Mouse (Mus musculus) forebrain, embryonic 11.5 days (tissue): ENCODE data around the gene Klhl33. TPM values are rescaled to one million over a fixed set of nuclear protein-coding genes. Genes with fewer than 3 reads are reported as not detected.
A peak's percentile ranks its signal among the peaks of the same experiment; 100 is the strongest.
"Not testable (repeated sequence)": the region's sequence is repeated elsewhere in the genome, so short reads cannot be mapped to it uniquely, and the experiment has no call there.

Experiments
- ATAC-seq: fragments of 200-750 bp; cut with Nextera tagmentation; replicated peaks from 2 replicates; pipeline ENCODE4 v1.8.0; 2017; ENCODE audit warnings: moderate TSS enrichment; ENCODE audit not compliant: low FRiP score
- DNase-seq: peaks from one replicate; pipeline ENCODE4 v3.0.0-alpha.2; 2017; ENCODE audit warnings: low spot score
- H3K27ac ChIP-seq: fragments of 300-500 bp; sonication (generic); 2 replicates; pipeline ENCODE4 v1.5.1; 2014; ENCODE audit warnings: low read depth, low read length
- H3K27me3 ChIP-seq: fragments of 300-500 bp; sonication (generic); 2 replicates; pipeline ENCODE4 v1.6.1; 2014; ENCODE audit warnings: mild to moderate bottlenecking, low read length, mixed read lengths; ENCODE audit not compliant: control insufficient read depth, insufficient read depth
- H3K36me3 ChIP-seq: fragments of 300-500 bp; sonication (generic); 2 replicates; pipeline ENCODE4 v1.6.1; 2014; ENCODE audit warnings: mild to moderate bottlenecking, low read length, moderate library complexity, mixed read lengths; ENCODE audit not compliant: control insufficient read depth, insufficient read depth
- H3K4me1 ChIP-seq: fragments of 300-500 bp; sonication (generic); replicated peaks from 2 replicates; pipeline ENCODE4 v1.6.1; 2014; ENCODE audit warnings: low read length, mixed read lengths; ENCODE audit not compliant: control insufficient read depth, insufficient read depth
- H3K4me2 ChIP-seq: fragments of 300-500 bp; sonication (generic); 2 replicates; pipeline ENCODE4 v1.6.1; 2014; ENCODE audit warnings: low read depth, mild to moderate bottlenecking, low read length, moderate library complexity, mixed read lengths; ENCODE audit not compliant: severe bottlenecking
- H3K4me3 ChIP-seq: fragments of 300-500 bp; sonication (generic); 2 replicates; pipeline ENCODE4 v1.5.1; 2014; ENCODE audit warnings: low read depth, low read length
- H3K9ac ChIP-seq: fragments of 300-500 bp; sonication (generic); 2 replicates; pipeline ENCODE4 v1.6.1; 2014; ENCODE audit warnings: low read length
- H3K9me3 ChIP-seq: fragments of 300-500 bp; sonication (generic); 2 replicates; pipeline ENCODE4 v1.6.1; 2016; ENCODE audit warnings: low read length, mixed read lengths; ENCODE audit not compliant: control insufficient read depth
- WGBS: fragments of 180-500 bp; shearing (Covaris S2); extraction: QIAGEN DNeasy Blood & Tissue Kit; methylation state at CpG from one replicate; pipeline ENCODE4 v1.1.7; 2014; 5-methylcytosine and 5-hydroxymethylcytosine counted together
- polyA plus RNA-seq: library from polyadenylated mRNA; unstranded; fragments of >200 nt; fragmentation: Nextera tagmentation; extraction: Ambion mirVana; gene quantifications from 2 replicates; pipeline ENCODE4 v1.2.1, GENCODE M21; 2014

Klhl33 gene
- polyA plus RNA-seq, 1 experiment from 2014 or later: 0.21 TPM

- Histone ChIP-seq H3K27me3 (no peaks in the 10 kb centered on the region), H3K4me1 (no peaks in the 10 kb centered on the region), H3K9ac (no peak overlapping the region), H3K36me3 (no peaks in the 10 kb centered on the region), H3K27ac (no peak overlapping the region), H3K4me3 (no peak overlapping the region), H3K4me2 (no peak overlapping the region), H3K9me3 (no peaks in the 10 kb centered on the region)
- ATAC-seq (no peak), DNase-seq (no peak)
- WGBS: 86% methylated on average over 2 of the region's 2 CpGs
Measured at GRCm38 (mm10) chr14:50871284-50871683, 26.0 kb downstream of the Klhl33 start.

DNA sequence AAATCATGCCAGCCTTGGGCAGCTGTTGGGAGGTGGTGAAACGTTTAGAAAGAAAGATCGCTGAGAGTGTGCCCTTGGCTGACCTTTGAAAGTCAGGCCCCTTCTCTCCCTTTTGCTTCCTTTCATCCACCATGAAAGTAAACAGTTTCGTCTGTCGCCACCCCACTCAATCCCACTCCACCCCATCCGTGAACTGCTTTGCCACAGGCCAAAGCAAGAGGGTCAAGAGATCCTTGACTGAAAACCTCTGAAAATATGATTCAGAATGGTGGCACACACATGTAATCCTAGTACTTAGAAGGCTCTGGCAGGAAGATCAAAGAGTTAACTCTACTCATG lies 26.5 kb downstream of the Klhl33 start:
- peak overlapping the region; percentile 47 for H3K4me3 ChIP-seq
- H3K27ac ChIP-seq: no peak overlapping the region
- H3K9ac ChIP-seq: peak overlapping the region; percentile 65
- peak overlapping the region; percentile 62 for H3K4me2 ChIP-seq
- H3K4me1 ChIP-seq: no peaks in the 10 kb centered on the region
- no peaks in the 10 kb centered on the region for H3K36me3 ChIP-seq
- no peaks in the 10 kb centered on the region for H3K9me3 ChIP-seq
- ATAC-seq (no peak), DNase-seq (no peak)
- 31% methylated on average over 5 of the region's 5 CpGs for WGBS
- no peaks in the 10 kb centered on the region for H3K27me3 ChIP-seq

DNA sequence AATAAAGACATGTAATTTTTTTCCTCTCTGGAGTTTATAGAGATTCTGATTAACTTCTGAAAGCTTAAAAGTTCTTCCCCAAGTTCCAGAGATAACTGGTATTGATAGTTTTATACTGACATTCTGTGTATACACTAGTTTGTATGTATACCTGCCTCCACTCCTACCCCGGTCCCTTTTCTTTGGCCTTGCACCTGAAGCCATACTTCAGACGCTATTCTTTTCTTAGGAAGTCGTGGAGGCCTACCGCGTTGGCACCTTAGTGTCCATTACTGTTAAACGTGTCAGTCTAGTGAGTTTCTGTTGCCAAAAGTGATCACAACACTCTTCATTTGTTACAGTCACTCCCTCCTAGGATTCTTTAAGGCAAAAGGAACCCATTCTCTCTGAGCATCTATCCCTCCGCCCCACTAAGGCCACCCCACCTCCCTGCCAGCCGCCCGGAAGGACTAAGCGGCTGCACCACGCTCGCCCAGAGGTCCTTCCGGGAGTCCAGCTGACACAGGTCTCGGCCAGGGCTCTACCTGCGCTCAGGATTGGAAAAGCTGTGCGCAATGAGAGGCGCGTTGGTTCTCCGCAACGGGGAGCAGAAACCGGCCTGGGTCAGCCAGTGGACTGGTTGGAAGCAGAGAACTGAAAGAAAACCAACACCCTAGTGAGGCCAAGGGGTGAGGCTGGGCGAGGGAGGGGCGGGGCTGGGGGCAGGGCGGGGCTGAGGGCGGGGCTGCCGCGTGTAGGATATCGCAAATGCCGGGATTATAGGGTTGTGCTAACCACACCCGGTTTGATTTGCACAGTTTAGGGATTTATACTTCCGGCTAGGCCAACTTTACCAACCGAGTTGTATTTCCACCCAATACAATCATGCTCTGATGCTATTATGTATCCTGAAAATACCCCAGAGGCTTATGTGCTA lies 27.2 kb downstream of the Klhl33 start, which contains the start of gene Tep1:
Gene Tep1, minus strand, starts transcription at position 672 of the 916 bp plus-strand sequence.
- ATAC-seq (peak; percentile 92), DNase-seq (peak; percentile 81)
- Histone ChIP-seq H3K4me2 (peak within 1 kb of the TSS; percentile 62), H3K27me3 (no peaks in the 10 kb centered on the region), H3K9me3 (no peaks in the 10 kb centered on the region), H3K4me3 (peak within 1 kb of the TSS; percentile 47), H3K9ac (peak within 1 kb of the TSS; percentile 65), H3K36me3 (no peaks in the 10 kb centered on the region), H3K4me1 (no peaks in the 10 kb centered on the region), H3K27ac (no peak within 1 kb of the TSS)
- 7% methylated on average over 32 of the region's 32 CpGs for WGBS

DNA sequence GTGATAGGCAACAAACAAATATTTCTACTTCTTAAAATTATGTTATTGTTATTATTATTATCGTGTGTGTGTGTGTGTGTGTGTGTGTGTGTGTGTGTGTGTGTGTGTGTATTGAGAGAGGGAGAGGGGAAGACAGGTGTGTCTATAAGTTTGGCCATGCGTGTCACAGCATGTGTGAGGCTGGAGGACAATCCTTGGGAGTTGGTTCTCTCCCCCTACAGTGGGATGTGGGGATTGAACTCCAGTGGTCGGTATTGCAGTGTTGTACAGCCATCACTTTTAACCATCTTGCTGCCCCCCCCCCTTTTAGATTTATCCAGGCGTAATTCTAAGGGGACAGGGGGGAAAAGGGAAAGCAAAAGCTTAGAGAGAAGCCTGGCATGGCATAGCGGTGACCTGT lies 28.7 kb downstream of the Klhl33 start:
- Histone ChIP-seq H3K4me1 (no peaks in the 10 kb centered on the region), H3K9me3 (no peaks in the 10 kb centered on the region), H3K9ac (no peak overlapping the region), H3K27me3 (no peaks in the 10 kb centered on the region), H3K36me3 (no peaks in the 10 kb centered on the region), H3K27ac (no peak overlapping the region), H3K4me2 (no peak overlapping the region), H3K4me3 (no peak overlapping the region)
- ATAC-seq (no peak), DNase-seq (no peak)
- WGBS: 91% methylated on average over 5 of the region's 5 CpGs

DNA sequence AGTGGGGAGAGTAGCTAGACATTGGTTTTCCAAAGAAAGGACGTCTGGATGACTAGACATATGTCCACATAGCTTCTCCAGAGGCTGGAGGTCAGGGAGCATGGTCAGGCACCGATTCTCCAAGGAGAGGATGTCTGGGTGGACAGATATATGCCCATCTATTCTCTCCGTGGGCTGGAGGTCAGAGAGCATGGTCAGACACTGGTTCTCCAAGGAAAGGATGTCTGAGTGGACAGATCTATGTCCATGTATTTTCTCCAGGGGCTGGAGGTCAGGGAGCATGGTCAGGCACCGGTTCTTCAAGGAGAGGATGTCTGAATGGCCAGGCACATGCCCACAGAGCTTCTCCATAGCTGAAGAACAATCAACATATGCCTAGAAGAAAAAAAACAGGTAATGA lies 29.1 kb downstream of the Klhl33 start:
- ATAC-seq: no peak
- Histone ChIP-seq H3K9ac (no peak overlapping the region), H3K9me3 (no peaks in the 10 kb centered on the region), H3K4me2 (no peak overlapping the region), H3K4me1 (no peaks in the 10 kb centered on the region), H3K4me3 (no peak overlapping the region), H3K27ac (no peak overlapping the region), H3K27me3 (no peaks in the 10 kb centered on the region), H3K36me3 (no peaks in the 10 kb centered on the region)
- DNase-seq: no peak
- WGBS: 73% methylated on average over 4 of the region's 4 CpGs

- Histone ChIP-seq H3K4me3 (no peak overlapping the region), H3K27me3 (no peaks in the 10 kb centered on the region), H3K9me3 (no peaks in the 10 kb centered on the region), H3K4me1 (no peaks in the 10 kb centered on the region), H3K36me3 (no peaks in the 10 kb centered on the region), H3K27ac (no peak overlapping the region), H3K4me2 (no peak overlapping the region), H3K9ac (no peak overlapping the region)
- DNase-seq (no peak), ATAC-seq (no peak)
- 96% methylated on average over 3 of the region's 3 CpGs for WGBS
Measured at GRCm38 (mm10) chr14:50866966-50867365, 30.3 kb downstream of the Klhl33 start.

DNA sequence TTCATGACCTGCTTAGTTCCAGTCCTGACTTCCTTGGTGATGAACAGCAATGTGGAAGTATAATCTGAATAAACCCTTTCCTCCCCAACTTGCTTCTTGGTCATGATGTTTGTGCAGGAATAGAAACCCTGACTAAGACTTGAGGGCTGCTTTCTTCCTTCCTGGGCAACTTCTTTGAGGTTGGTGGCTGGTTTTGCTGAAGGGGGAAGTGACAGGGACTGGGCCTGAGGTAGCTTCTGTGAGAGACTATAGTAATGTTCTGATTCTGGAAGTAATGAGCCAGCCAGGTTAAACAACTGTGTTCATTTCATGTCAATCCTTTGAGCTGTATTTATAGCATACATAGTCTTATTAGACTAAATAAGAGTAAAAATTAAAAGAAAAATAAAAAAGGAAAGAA lies 32.3 kb downstream of the Klhl33 start:
- H3K4me2 ChIP-seq, H3K9ac ChIP-seq, H3K27ac ChIP-seq, H3K36me3 ChIP-seq, H3K4me1 ChIP-seq, DNase-seq, H3K27me3 ChIP-seq, ATAC-seq, H3K4me3 ChIP-seq, H3K9me3 ChIP-seq: not testable (repeated sequence)

DNA sequence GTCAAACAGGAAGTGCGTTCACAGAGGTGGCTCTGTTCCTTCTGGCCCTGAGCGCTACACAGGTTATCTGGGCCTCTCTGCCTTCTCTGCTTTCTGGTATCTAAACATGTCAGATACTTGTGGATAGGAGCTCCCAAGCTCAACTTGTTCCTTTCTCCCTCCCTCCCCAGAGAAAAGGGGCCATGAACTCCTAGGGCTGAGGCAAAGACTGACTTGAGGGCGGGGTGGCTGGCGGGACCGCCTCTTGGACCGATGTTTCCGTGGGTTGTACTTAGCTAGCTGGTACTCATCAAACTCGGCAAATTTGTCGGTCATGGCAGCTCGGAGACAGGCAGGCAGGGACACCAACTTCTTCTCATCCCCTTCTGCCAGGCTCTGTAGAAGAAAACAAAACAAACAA lies 34.7 kb downstream of the Klhl33 start:
- H3K36me3 ChIP-seq: no peaks in the 10 kb centered on the region; the same call in 1 of the 2 replicates
- H3K4me1 ChIP-seq: no peaks in the 10 kb centered on the region
- no peak overlapping the region for H3K9ac ChIP-seq
- no peaks in the 10 kb centered on the region for H3K27me3 ChIP-seq
- no peaks in the 10 kb centered on the region for H3K9me3 ChIP-seq
- DNase-seq (no peak), ATAC-seq (no peak)
- H3K27ac ChIP-seq: no peak overlapping the region
- 94% methylated on average over 10 of the region's 10 CpGs for WGBS
- no peak overlapping the region for H3K4me2 ChIP-seq
- no peak overlapping the region for H3K4me3 ChIP-seq

DNA sequence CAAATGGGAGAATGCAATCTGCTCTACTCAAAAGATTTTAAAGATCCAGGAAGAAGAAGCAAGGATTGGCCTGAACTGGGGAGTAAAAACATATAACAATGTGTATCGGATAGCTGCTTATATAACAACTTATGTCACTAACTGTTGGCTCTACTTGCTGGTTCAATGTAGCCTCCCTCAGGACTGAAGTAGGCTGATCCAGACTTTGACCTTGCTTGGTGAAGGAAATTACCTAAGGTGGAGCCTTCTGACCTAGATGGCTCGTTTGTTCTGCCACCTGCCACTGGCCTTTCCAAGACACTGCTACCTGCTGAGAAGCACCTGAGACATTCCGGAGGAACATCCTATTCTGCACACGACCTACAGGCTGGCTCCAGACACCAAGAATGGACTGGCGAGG lies 41.5 kb downstream of the Klhl33 start:
- Histone ChIP-seq H3K36me3 (no peaks in the 10 kb centered on the region; the same call in 1 of the 2 replicates), H3K27me3 (no peaks in the 10 kb centered on the region), H3K4me2 (no peak overlapping the region), H3K4me3 (no peak overlapping the region), H3K4me1 (no peaks in the 10 kb centered on the region), H3K27ac (no peak overlapping the region), H3K9ac (no peak overlapping the region), H3K9me3 (no peaks in the 10 kb centered on the region)
- DNase-seq (no peak), ATAC-seq (no peak)
- 81% methylated on average over 5 of the region's 5 CpGs for WGBS
